10 mouse cellular contexts compared by ENCODE assay signal in genomic region chr17:47754246-47754645, GRCm38 (mm10). TPM values are rescaled to one million over a fixed set of nuclear protein-coding genes. Genes with fewer than 3 reads are reported as not detected.
DNase-seq lines count a peak whose midpoint lies in the region; ATAC-seq and TF ChIP-seq lines count a peak whose summit lies in the region.
"Had no signal": no experiment of that assay in that cellular context is flagged by ENCODE, and none has a peak within 500 bp of the region (broad histone marks: within the 10 kb centered on the region; RNA-seq: fewer than 3 reads in every experiment).

No protein-coding gene starts in this region.

- TF ChIP-seq CTCF in C2C12 (IDR thresholded peaks at IDR 0.05; ENCODE audit: control insufficient read depth, insufficient read depth, insufficient read length) = no peak

- H3K4me2 ChIP-seq in forebrain, embryonic 13.5 days = no peak overlapping the region
- H3K4me2 ChIP-seq: kidney, embryonic 15.5 days; neural tube, embryonic 13.5 days had no signal

- H3ac ChIP-seq in C2C12 (ENCODE audit: control insufficient read depth, insufficient read length, low read depth) = no peak overlapping the region

- peak; percentile 81 for DNase-seq in 3134 (ENCODE audit: extremely low read depth, insufficient read length, low spot score)
- no peak for DNase-seq in heart, embryonic 10.5 days (ENCODE audit: low spot score)
- DNase-seq in lung, postnatal 14 days = peak; percentile 60
- DNase-seq in left cerebral cortex, adult 9 months (ENCODE audit: low spot score in 2 of 2) = no peak
- no peak for DNase-seq in layer of hippocampus, postnatal 36 days
- no peak for DNase-seq in thymus, postnatal 10 days (ENCODE audit: low spot score in 2 of 2)

- no peak for ATAC-seq in forebrain, embryonic 13.5 days

- H3K4me1 ChIP-seq in heart, embryonic 10.5 days = peaks cover 56% of the 10 kb centered on the region
- H3K4me1 ChIP-seq in forebrain, embryonic 13.5 days = no peaks in the 10 kb centered on the region; the same call in 1 of the 2 replicates
- H3K4me1 ChIP-seq: neural tube, embryonic 13.5 days had no signal

- no peaks in the 10 kb centered on the region for H3K27me3 ChIP-seq in C2C12 (ENCODE audit: control insufficient read depth, insufficient read depth, insufficient read length)
- H3K27me3 ChIP-seq in heart, embryonic 10.5 days (ENCODE audit: insufficient read depth, poor library complexity, severe bottlenecking) = no peaks in the 10 kb centered on the region
- no peaks in the 10 kb centered on the region for H3K27me3 ChIP-seq in forebrain, embryonic 13.5 days
- H3K27me3 ChIP-seq: kidney, embryonic 15.5 days; neural tube, embryonic 13.5 days had no signal

- 70% methylated on average over 12 of the region's 13 CpGs for WGBS in heart, embryonic 10.5 days
- WGBS in forebrain, embryonic 13.5 days = 80% methylated on average over 12 of the region's 13 CpGs

- H3K79me3 ChIP-seq in C2C12 (ENCODE audit: low read depth) = no peaks in the 10 kb centered on the region

- no peak overlapping the region for H3K4me3 ChIP-seq in C2C12 (ENCODE audit: insufficient read depth, poor library complexity, severe bottlenecking)
- no peak overlapping the region for H3K4me3 ChIP-seq in heart, embryonic 10.5 days
- no peak overlapping the region for H3K4me3 ChIP-seq in forebrain, embryonic 13.5 days
- H3K4me3 ChIP-seq: kidney, embryonic 15.5 days; neural tube, embryonic 13.5 days had no signal

- no peaks in the 10 kb centered on the region for H3K9me3 ChIP-seq in heart, embryonic 10.5 days
- no peaks in the 10 kb centered on the region; the same call in 1 of the 2 replicates for H3K9me3 ChIP-seq in forebrain, embryonic 13.5 days (replicated peaks)
- H3K9me3 ChIP-seq: kidney, embryonic 15.5 days; neural tube, embryonic 13.5 days had no signal

- no peak overlapping the region for H3K9ac ChIP-seq in forebrain, embryonic 13.5 days
- H3K9ac ChIP-seq: kidney, embryonic 15.5 days; neural tube, embryonic 13.5 days had no signal

- no peaks in the 10 kb centered on the region for H3K36me3 ChIP-seq in C2C12 (ENCODE audit: control insufficient read depth, insufficient read depth)
- H3K36me3 ChIP-seq in heart, embryonic 10.5 days = peaks cover 9% of the 10 kb centered on the region; the same call in 1 of the 2 replicates
- H3K36me3 ChIP-seq in forebrain, embryonic 13.5 days (ENCODE audit: poor library complexity, severe bottlenecking) = no peaks in the 10 kb centered on the region
- H3K36me3 ChIP-seq: neural tube, embryonic 13.5 days had no signal

- H3K79me2 ChIP-seq in C2C12 (ENCODE audit: control insufficient read depth, insufficient read depth) = no peaks in the 10 kb centered on the region

- peak overlapping the region; percentile 84 for H3K27ac ChIP-seq in heart, embryonic 10.5 days
- no peak overlapping the region for H3K27ac ChIP-seq in forebrain, embryonic 13.5 days
- H3K27ac ChIP-seq: kidney, embryonic 15.5 days; neural tube, embryonic 13.5 days had no signal

TF ChIP-seq in C2C12, 6 proteins besides CTCF, POLR2A, EP300 and RAD21:
- TF ChIP-seq CEBPB (IDR thresholded peaks at IDR 0.05; ENCODE audit: low read depth) (peak; percentile 95), FOSL1 (IDR thresholded peaks at IDR 0.05; ENCODE audit: insufficient read depth, low read length, poor library complexity, severe bottlenecking) (no peak)

RNA-seq across cellular contexts. Expression of gene Tfeb, which starts 17.4 kb away (rescaled TPM):
- 7.6 TPM for polyA plus RNA-seq in C2C12 (2012; fragmentation: generic; extraction: Trizol)
- polyA plus RNA-seq in heart, embryonic 10.5 days (2016; fragmentation: Nextera tagmentation; extraction: Ambion mirVana) = 15.3 and 19.3 TPM in 2 replicates
- total RNA-seq in layer of hippocampus, postnatal 36 days (2021) = 10 to 100 TPM; 11.5 to 13.9 TPM
- polyA plus RNA-seq in forebrain, embryonic 13.5 days (2015; fragmentation: Nextera tagmentation; extraction: Ambion mirVana) = 1.5 and 1.7 TPM in 2 replicates

RNA-seq across cellular contexts. Expression of gene Pgc, which starts 27.6 kb away (rescaled TPM):
- not detected for polyA plus RNA-seq in C2C12 (2012; fragmentation: generic; extraction: Trizol)
- 0.49 and 0.67 TPM in 2 replicates for polyA plus RNA-seq in heart, embryonic 10.5 days (2016; fragmentation: Nextera tagmentation; extraction: Ambion mirVana)
- total RNA-seq in layer of hippocampus, postnatal 36 days (2021) = not detected
- not detected in 2 replicates for polyA plus RNA-seq in forebrain, embryonic 13.5 days (2015; fragmentation: Nextera tagmentation; extraction: Ambion mirVana)
- polyA plus RNA-seq: neural tube, embryonic 13.5 days had no signal

RNA-seq across cellular contexts. Expression of gene Prickle4, which starts 59.7 kb away (rescaled TPM):
- polyA plus RNA-seq in C2C12 (2012; fragmentation: generic; extraction: Trizol) = 0.12 TPM
- polyA plus RNA-seq in heart, embryonic 10.5 days (2016; fragmentation: Nextera tagmentation; extraction: Ambion mirVana) = 0.79 TPM in 1 of 2 replicates, not detected in the other
- 1 to 10 TPM; 3.9 to 4.4 TPM for total RNA-seq in layer of hippocampus, postnatal 36 days (2021)
- polyA plus RNA-seq in forebrain, embryonic 13.5 days (2015; fragmentation: Nextera tagmentation; extraction: Ambion mirVana) = not detected in 2 replicates

RNA-seq across cellular contexts. Expression of gene Gm21981, which starts 60.0 kb away (rescaled TPM):
- polyA plus RNA-seq in C2C12 (2012; fragmentation: generic; extraction: Trizol) = 1.3 TPM
- polyA plus RNA-seq in heart, embryonic 10.5 days (2016; fragmentation: Nextera tagmentation; extraction: Ambion mirVana) = 0.14 and 0.16 TPM in 2 replicates
- 1 to 10 TPM; 3.3 to 3.4 TPM for total RNA-seq in layer of hippocampus, postnatal 36 days (2021)
- polyA plus RNA-seq in forebrain, embryonic 13.5 days (2015; fragmentation: Nextera tagmentation; extraction: Ambion mirVana) = 0.21 and 0.54 TPM in 2 replicates

Comparison
In these comparisons a context has a peak if more than half of its experiments do, and no peak if none do; other contexts are left out.
1. DNase-seq: peak in 3134 (single experiment) and lung, postnatal 14 days (single experiment); none in heart, embryonic 10.5 days (single experiment), left cerebral cortex, adult 9 months (0 of 2), layer of hippocampus, postnatal 36 days (0 of 2) and thymus, postnatal 10 days (0 of 2).